Mouse (Mus musculus) hindbrain, embryonic 15.5 days (tissue): ENCODE measurements at regions not wholly inside any gene's neighbourhood (a gene's known extent, or its start where the extent isn't known, plus 50 kb on each side); places are given as distances from the start of the nearest gene placed in this dataset.

ENCODE experiments used
- ATAC-seq: fragments of 200-750 bp; cut with Nextera tagmentation; 2 replicates; pipeline ENCODE4 v1.8.0; 2017; ENCODE audit warnings: low read depth, moderate number of reproducible peaks, moderate TSS enrichment; ENCODE audit not compliant: low FRiP score
- H3K27ac ChIP-seq: fragments of 300-500 bp; sonication (generic); replicated peaks from 2 replicates; pipeline ENCODE4 v1.5.1; 2015; ENCODE audit warnings: mild to moderate bottlenecking, inconsistent platforms
- H3K27me3 ChIP-seq: fragments of 300-500 bp; sonication (generic); 2 replicates; pipeline ENCODE4 v1.6.1; 2015; ENCODE audit warnings: control low read depth, inconsistent platforms
- H3K36me3 ChIP-seq: fragments of 300-500 bp; sonication (generic); 2 replicates; pipeline ENCODE4 v1.6.1; 2015; ENCODE audit warnings: control low read depth, inconsistent platforms
- H3K4me1 ChIP-seq: fragments of 300-500 bp; sonication (generic); replicated peaks from 2 replicates; pipeline ENCODE4 v1.6.1; 2015; ENCODE audit warnings: control low read depth, inconsistent platforms
- H3K4me2 ChIP-seq: fragments of 300-500 bp; sonication (generic); 2 replicates; pipeline ENCODE4 v1.6.1; 2015; ENCODE audit warnings: moderate library complexity, mild to moderate bottlenecking, inconsistent platforms
- H3K4me3 ChIP-seq: fragments of 300-500 bp; sonication (generic); 2 replicates; pipeline ENCODE4 v1.5.1; 2015; ENCODE audit warnings: mild to moderate bottlenecking, inconsistent platforms
- H3K9ac ChIP-seq: fragments of 300-500 bp; sonication (generic); 2 replicates; pipeline ENCODE4 v1.6.1; 2015; ENCODE audit warnings: inconsistent platforms
- H3K9me3 ChIP-seq: fragments of 300-500 bp; sonication (generic); 2 replicates; pipeline ENCODE4 v1.6.1; 2016; ENCODE audit warnings: control low read depth, inconsistent platforms
- WGBS: fragments of 180-500 bp; shearing (Covaris S2); methylation state at CpG from one replicate; pipeline ENCODE4 v1.1.7; 2015; 5-methylcytosine and 5-hydroxymethylcytosine counted together

DNA sequence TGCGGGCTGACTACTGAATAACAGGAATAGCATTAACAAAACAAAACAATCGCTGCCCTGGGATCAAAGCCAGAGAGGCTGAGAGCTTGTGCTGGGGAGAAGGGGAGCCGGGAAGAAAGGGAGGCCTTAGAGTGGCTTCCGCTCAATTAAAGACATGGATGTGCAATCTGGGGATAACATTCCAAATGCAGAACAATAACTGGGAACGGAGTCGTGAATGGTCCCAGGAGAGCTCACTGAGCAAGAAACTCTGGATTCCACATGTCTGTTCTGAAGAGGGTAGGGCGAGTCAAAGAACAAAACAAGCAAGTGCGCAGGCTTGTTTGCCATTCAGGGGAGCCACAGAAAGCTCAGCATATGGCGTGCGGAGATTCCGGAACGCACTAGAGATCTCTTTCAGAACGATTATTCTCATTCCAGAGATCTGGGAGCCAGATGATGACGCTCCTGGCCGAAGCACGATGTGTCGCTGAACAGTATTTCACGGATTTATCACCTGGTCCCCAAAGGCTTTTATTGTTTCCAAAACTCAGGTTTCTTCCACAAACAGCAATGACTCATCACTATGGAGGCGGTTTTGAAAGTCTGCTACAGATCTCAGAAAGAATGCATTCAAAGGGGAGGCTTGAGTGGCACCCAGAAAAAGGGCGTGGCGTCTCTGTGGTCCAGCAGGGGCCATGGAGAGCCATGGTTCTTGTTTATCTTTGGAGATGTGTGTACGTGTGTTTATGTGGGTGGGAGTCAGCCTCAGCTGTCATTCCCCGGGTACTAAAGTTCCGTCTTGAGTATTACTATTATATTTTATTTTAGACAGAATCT lies 159.0 kb downstream of the Slc4a3 start:
- Histone ChIP-seq H3K36me3 (no peaks in the 10 kb centered on the region), H3K4me1 (peaks cover 11% of the 10 kb centered on the region), H3K9me3 (no peaks in the 10 kb centered on the region), H3K4me2 (peak overlapping the region; percentile 42), H3K4me3 (0 out of 2 replicates have a peak overlapping the region, but pooled peaks have one; percentile 9), H3K27me3 (0 out of 2 replicates have a peak, but pooled peaks cover 5% of the 10 kb centered on the region), H3K27ac (no peak overlapping the region), H3K9ac (no peak overlapping the region)
- ATAC-seq: no peak
- WGBS: 28% methylated on average over 24 of the region's 24 CpGs

DNA sequence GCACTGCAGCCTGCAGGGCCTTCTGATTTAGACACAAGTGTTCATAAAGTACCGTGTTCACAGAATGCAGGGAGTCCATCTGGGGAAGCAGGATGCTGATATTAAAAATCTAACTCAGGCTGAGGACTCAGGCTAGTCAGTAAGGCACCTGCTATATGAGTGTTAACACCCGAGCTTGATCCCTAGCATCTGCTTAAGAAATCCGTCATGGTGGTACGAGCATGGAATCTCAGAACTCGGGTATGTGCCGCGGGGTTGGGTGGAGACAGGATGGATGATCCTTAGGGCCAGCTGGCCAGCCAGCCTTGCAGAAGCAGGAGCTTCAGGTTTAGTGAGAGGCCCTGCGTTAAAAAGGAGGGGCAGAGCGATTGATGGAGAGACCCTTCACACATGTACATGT lies 160.1 kb downstream of the Slc4a3 start:
- 78% methylated on average over 9 of the region's 9 CpGs for WGBS
- ATAC-seq: no peak
- H3K9me3 ChIP-seq: no peaks in the 10 kb centered on the region

DNA sequence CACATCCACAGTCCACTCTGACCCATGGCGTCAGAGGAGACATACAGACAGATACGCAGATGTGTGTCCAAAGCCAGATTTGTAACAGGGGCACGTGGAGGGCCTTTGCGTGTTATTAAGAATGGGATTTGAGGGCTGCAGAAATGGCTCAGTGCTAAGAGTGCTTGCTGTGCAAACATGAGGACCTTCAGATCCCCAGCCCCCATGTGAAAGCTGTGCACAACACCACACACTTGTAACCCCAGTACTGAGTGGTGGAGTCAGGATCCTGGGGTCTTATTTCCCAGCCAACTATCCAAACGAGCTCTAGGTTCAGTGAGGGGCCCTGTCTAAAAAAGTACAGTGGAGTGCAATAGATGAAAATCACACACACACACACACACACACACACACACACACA lies 177.4 kb downstream of the Slc4a3 start:
- WGBS: 89% methylated on average over 5 of the region's 5 CpGs
- H3K4me3 ChIP-seq: no peak overlapping the region
- no peaks in the 10 kb centered on the region for H3K9me3 ChIP-seq
- H3K9ac ChIP-seq: no peak overlapping the region
- H3K4me2 ChIP-seq: no peak overlapping the region
- H3K27me3 ChIP-seq: no peaks in the 10 kb centered on the region
- no peak for ATAC-seq
- H3K4me1 ChIP-seq: 0 out of 2 replicates have a peak, but pooled peaks cover 4% of the 10 kb centered on the region
- no peak overlapping the region for H3K27ac ChIP-seq
- no peaks in the 10 kb centered on the region for H3K36me3 ChIP-seq

More for the DNA sequence above, 160.1 kb downstream of the Slc4a3 start:
- H3K27ac ChIP-seq: no peak overlapping the region
- H3K36me3 ChIP-seq: no peaks in the 10 kb centered on the region
- 0 out of 2 replicates have a peak, but pooled peaks cover 5% of the 10 kb centered on the region for H3K27me3 ChIP-seq
- peaks cover 11% of the 10 kb centered on the region for H3K4me1 ChIP-seq
- no peak overlapping the region for H3K9ac ChIP-seq
- no peak overlapping the region for H3K4me3 ChIP-seq
- no peak overlapping the region for H3K4me2 ChIP-seq

DNA sequence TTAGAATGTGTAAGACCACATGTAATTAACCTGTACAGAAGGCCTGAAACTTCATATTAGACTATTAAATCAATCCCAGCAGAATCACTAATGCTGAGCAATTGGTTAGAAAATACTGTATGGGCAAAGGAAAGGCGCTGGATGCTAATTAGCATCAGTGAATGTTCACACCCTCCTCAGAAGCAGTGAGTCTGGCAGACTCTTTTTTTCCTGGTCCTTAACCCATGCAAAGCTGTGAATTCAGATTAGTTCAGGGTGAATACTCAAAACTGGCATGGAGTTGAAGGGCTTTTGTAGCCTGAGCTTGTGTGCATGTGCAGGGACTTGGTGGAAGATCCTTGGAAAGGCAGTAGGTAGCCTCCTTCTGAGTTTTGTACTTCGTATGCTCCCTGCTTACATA lies 179.3 kb downstream of the Slc4a3 start:
- 51% methylated on average over 2 of the region's 2 CpGs for WGBS
- Histone ChIP-seq H3K4me2 (no peak overlapping the region), H3K27me3 (no peaks in the 10 kb centered on the region), H3K9ac (no peak overlapping the region), H3K4me1 (0 out of 2 replicates have a peak, but pooled peaks cover 4% of the 10 kb centered on the region), H3K9me3 (no peaks in the 10 kb centered on the region), H3K36me3 (no peaks in the 10 kb centered on the region), H3K27ac (no peak overlapping the region), H3K4me3 (no peak overlapping the region)
- no peak for ATAC-seq

DNA sequence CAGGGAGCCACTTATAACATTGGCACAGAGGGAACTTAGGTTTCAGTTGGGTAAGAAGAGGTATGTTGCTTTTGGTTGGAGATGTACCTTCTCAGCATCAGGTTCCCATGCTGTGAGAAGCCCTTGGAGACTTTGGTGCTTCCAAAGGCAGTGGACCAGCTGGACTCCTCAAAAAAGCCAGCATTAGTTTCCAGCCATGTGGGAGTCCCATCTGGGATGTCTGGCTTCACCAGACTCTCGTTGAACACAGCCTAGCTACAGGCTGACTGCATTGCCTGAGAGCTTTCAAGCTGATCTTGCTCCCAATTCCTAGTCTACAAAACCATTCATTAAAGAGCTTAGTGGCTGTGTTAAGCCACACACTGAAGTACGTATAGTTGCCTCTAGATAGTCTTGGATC lies 182.8 kb downstream of the Slc4a3 start:
- no peak for ATAC-seq
- Histone ChIP-seq H3K9me3 (no peaks in the 10 kb centered on the region), H3K4me2 (no peak overlapping the region), H3K9ac (no peak overlapping the region), H3K27me3 (no peaks in the 10 kb centered on the region), H3K36me3 (no peaks in the 10 kb centered on the region), H3K4me1 (0 out of 2 replicates have a peak, but pooled peaks cover 4% of the 10 kb centered on the region), H3K27ac (no peak overlapping the region), H3K4me3 (no peak overlapping the region)
- WGBS: 73% methylated on average over 2 of the region's 2 CpGs

DNA sequence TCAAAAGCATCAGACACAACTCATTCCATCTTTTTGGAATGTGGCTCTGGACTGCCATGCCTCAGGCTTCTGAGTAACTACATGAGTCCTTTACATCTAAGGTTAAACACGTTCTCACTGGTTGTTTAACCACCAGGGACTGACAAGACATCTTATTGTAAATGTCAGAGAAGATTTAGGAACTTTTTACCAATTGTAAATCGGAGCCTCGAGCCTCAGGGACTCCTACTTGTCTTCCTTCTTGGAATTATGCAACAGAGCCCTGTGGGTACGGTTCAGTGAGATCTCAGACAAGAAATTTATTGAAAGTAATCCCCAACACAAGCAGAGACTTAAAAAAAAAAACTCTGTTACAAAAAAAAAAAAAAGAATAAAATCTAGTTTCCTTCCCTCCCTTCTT lies 187.7 kb downstream of the Slc4a3 start:
- Histone ChIP-seq H3K27ac (no peak overlapping the region), H3K36me3 (no peaks in the 10 kb centered on the region), H3K9ac (no peak overlapping the region), H3K4me2 (no peak overlapping the region), H3K27me3 (no peaks in the 10 kb centered on the region), H3K4me3 (no peak overlapping the region), H3K4me1 (no peaks in the 10 kb centered on the region), H3K9me3 (no peaks in the 10 kb centered on the region)
- 59% methylated on average over 4 of the region's 4 CpGs for WGBS
- no peak for ATAC-seq

DNA sequence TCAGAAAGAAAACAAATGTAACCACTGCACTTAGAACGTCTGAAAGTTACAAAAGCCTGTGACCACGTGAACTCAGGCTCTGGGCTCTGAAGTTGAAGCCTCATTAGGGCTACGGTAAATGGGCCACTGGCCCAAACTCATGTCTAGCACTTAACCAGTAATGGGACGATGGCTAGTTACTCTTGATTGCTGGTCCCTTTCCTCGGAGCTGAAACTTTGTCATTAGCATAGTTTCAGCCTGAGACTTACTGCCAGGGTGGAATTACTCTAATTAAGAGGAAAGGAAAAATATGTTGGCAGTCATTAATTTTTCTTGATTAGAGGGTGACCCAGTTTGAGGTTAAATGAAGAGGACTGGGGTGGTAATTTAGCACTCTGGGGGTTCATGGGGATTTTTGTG lies 192.6 kb downstream of the Slc4a3 start:
- no peaks in the 10 kb centered on the region for H3K9me3 ChIP-seq
- ATAC-seq: no peak
- no peaks in the 10 kb centered on the region for H3K27me3 ChIP-seq
- 75% methylated on average over 5 of the region's 5 CpGs for WGBS
- H3K9ac ChIP-seq: no peak overlapping the region
- no peak overlapping the region for H3K4me3 ChIP-seq
- H3K27ac ChIP-seq: no peak overlapping the region
- no peak overlapping the region for H3K4me2 ChIP-seq
- H3K4me1 ChIP-seq: no peaks in the 10 kb centered on the region
- H3K36me3 ChIP-seq: no peaks in the 10 kb centered on the region

DNA sequence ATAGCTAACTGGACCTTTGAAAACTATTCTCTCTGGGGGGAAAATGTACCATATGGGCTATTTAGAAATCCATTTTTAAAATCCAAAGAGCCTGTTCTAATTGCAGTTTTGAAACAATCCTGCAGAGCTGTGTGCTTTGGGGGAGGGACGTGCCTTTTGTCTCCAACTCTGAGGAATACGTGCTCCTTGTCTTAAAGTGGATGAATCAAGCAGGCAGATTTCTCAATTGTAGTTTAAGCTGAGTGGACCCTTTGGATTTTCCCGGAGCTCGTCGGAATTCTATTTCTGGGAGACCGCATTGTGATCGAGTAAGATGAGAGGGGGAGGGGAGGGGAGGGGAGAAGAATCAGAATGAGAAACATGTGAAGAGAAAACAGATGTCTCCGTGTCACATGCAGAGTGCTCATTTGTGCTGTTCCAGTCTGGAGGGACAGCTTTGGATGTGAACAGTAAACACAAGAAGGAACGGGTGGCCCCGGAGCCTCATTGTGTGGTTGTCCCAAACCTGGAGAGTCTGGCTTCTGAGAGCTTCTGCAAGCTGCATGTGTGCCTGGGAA lies 203.7 kb downstream of the Slc4a3 start:
- Histone ChIP-seq H3K36me3 (no peaks in the 10 kb centered on the region), H3K27ac (no peak overlapping the region), H3K4me2 (0 out of 2 replicates have a peak overlapping the region, but pooled peaks have one; percentile 3), H3K9me3 (0 out of 2 replicates have a peak, but pooled peaks cover 5% of the 10 kb centered on the region), H3K27me3 (no peaks in the 10 kb centered on the region), H3K9ac (no peak overlapping the region), H3K4me3 (no peak overlapping the region), H3K4me1 (peaks cover 5% of the 10 kb centered on the region)
- 40% methylated on average over 10 of the region's 10 CpGs for WGBS
- no peak for ATAC-seq

DNA sequence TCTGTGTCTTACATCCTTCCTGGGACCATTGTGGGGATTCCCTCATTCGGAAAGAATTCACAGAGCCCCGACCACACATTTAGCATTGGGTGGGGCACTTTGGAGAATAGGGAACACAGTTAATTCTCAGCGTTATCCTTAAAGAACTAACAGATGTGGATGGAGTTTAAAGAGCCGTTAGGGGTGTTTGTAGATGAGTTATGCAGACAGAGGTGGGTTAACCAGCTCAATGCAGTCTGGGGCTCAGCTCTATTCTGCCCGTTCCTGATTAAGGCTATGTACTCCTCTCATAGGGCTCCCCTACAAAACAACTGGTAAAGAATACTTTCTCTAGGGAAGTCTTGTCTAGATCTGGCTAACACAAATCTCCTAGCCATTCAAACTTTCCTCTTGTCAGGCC lies 226.1 kb downstream of the Slc4a3 start:
- Histone ChIP-seq H3K4me3 (no peak overlapping the region), H3K36me3 (no peaks in the 10 kb centered on the region), H3K4me1 (no peaks in the 10 kb centered on the region), H3K27me3 (no peaks in the 10 kb centered on the region), H3K4me2 (no peak overlapping the region), H3K9ac (no peak overlapping the region), H3K27ac (no peak overlapping the region), H3K9me3 (no peaks in the 10 kb centered on the region)
- 63% methylated on average over 5 of the region's 5 CpGs for WGBS
- no peak for ATAC-seq

DNA sequence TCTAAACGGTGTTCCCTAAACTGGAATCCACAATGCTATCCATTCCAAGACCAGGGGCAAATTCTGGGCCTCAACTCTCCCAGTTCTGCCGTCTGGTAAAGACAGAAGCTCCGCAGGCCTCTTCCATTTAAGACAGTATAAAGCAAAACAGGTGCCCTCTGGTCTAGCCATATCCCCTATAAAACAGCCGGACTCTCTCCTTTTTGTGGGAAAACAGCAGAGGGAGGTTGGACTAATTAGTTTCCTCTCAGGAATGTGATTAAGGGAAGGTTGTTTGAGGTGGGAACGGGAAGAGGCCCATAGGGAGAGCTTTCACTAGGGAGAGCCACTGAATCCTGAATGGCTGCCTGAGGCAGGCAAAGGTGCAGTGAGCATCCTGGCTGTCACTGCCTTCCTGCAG lies 226.9 kb downstream of the Slc4a3 start:
- Histone ChIP-seq H3K4me2 (no peak overlapping the region), H3K27ac (no peak overlapping the region), H3K36me3 (no peaks in the 10 kb centered on the region), H3K4me3 (no peak overlapping the region), H3K27me3 (no peaks in the 10 kb centered on the region), H3K9me3 (no peaks in the 10 kb centered on the region), H3K9ac (no peak overlapping the region), H3K4me1 (no peaks in the 10 kb centered on the region)
- no peak for ATAC-seq
- WGBS: 63% methylated on average over 5 of the region's 5 CpGs

DNA sequence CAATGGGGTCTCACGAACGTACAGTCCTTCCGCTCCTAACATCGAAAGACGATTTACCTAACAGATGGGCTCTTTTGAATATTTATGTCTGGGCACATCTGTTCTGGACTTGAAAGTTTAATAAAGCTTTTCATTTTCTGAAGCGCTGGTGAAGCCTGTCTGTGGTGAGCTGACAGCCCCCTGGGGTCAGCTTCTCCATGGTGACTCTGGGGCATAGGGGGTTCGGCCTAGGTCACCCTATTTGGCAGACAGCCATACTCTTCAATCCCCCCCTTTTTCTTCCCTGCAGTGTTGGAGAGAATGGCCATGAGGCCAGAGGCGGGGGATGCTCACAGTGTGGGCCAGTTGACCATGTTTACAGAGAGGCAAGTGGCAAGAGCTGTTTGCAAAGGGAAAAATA lies 232.8 kb downstream of the Slc4a3 start:
- ATAC-seq: no peak
- Histone ChIP-seq H3K27ac (no peak overlapping the region), H3K9me3 (no peaks in the 10 kb centered on the region), H3K27me3 (no peaks in the 10 kb centered on the region), H3K36me3 (no peaks in the 10 kb centered on the region), H3K4me1 (0 out of 2 replicates have a peak, but pooled peaks cover 4% of the 10 kb centered on the region), H3K4me2 (no peak overlapping the region), H3K9ac (no peak overlapping the region), H3K4me3 (no peak overlapping the region)
- 24% methylated on average over 8 of the region's 8 CpGs for WGBS

DNA sequence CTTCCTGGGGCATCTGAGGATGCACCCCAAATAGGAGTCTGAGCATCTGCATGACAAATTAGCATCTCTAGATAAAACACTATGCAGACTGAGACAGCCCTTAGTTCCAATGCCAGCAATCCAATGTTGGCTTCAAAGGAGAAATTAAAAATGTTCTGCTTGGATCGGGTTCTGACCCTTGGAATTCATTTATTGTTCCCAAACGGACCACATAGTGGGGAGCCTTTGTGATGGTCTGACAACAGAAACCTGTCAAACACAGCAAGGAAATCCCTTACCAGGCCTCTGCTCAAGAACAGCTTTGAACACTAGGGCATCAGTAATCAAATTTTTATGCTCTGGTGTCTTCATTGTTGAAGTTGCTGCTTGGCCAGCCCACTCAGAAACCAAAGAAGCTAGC lies 237.1 kb downstream of the Slc4a3 start:
- WGBS: 23% methylated on average over 2 of the region's 2 CpGs
- H3K27ac ChIP-seq: no peak overlapping the region
- H3K9ac ChIP-seq: no peak overlapping the region
- no peaks in the 10 kb centered on the region for H3K27me3 ChIP-seq
- no peaks in the 10 kb centered on the region for H3K9me3 ChIP-seq
- H3K4me1 ChIP-seq: peaks cover 12% of the 10 kb centered on the region
- no peak for ATAC-seq
- no peaks in the 10 kb centered on the region for H3K36me3 ChIP-seq
- no peak overlapping the region for H3K4me3 ChIP-seq
- H3K4me2 ChIP-seq: no peak overlapping the region
